Mouse (Mus musculus) left cerebral cortex, postnatal 25 days (tissue): ENCODE measurements around the gene Gdpd1. TPM values are rescaled to one million over a fixed set of nuclear protein-coding genes. Genes with fewer than 3 reads are reported as not detected.

ENCODE experiments used
- DNase-seq, 2 experiments: peaks; one replicate each; pipeline ENCODE4 v3.0.0; 2022; ENCODE audit warnings: low spot score in 2 of 2, mixed read lengths in 1 of 2
- intact Hi-C: fragments of 180-260 bp; cut with DNase I; formaldehyde crosslinking; loops from one replicate; pipeline ENCODE4 v1.15.1; 2025
- microRNA-seq, 2 experiments: library from miRNA; unstranded; fragments of <30 nt; microRNA quantifications; one replicate each; pipeline ENCODE4 v1.2.0; 2022
- total RNA-seq, 2 experiments: library from RNA; stranded (reverse); gene quantifications; 2 replicates each; pipeline ENCODE4 v1.2.3; 2021

Gene Gdpd1
- total RNA-seq, 2 experiments from 2014 or later, result 41.3 to 46.1 TPM

DNA sequence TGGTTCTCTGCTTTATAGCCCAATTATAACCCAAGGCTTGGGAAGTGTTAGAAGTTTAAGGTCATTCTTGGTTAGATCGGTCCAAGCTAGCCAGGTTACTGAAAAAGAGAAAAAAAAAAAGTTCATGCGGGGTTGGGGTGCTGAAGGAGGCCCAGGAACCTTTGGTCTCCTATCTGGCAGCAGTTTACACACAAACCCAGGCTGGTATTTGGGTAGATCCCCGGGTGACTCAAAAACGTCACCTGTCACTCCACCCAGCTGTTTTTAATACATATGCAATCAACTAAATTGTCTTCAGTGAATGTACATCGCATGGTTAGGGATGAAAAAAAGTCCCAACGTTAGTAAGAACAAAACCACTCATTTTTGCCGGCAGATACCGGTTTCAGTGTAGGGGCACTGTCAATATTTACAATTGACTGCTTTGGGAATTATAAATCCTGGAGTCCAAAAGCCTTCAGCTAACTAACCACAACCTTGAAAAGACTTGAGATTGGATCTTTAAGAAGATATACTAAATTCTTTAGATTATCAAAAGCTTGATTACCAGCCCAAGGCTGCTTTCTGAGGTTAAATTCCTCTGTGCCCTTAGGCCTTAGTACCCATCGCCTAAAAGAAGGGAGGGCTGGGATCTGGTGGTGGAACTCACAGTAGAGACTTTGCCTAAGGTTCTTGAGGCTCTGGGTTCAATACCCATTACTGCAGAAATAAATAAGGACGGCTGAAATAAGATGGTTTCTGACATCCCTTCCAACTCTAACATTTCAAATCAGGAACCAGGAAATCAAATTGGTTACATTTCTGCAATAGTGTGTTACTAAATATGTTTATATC, 78.9 kb downstream of the Gdpd1 start:
- intact Hi-C loops, result loop anchor here (2.0 to 10.0 kb wide), 6 partner anchors 38 to 238 kb away; partner anchors contain the start of genes Cltc and Dhx40
- no peak for DNase-seq

DNA sequence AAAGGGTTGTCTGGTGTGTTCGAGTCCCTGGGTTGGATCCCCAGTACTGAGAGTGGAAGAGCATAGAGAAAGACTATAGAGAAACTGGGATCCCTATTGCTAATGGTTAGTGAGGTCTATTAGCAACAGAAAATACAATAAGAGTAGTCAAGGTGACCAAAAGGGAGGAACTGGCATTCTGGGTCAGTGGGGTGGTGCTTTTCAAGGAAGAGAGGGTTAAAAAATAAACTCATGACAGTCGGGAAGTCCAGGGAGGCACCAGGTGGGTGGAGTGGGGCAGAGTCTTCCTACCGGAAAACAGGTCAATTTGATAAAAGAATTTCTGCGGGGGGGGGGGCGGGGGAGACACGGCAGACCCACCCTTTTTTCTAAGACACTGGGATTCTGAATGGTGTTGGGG, 79.5 kb downstream of the Gdpd1 start:
- intact Hi-C loops, result loop anchor here (2.0 to 10.0 kb wide), 6 partner anchors 37 to 238 kb away; partner anchors contain the start of genes Cltc and Dhx40
- no peak for DNase-seq

DNA sequence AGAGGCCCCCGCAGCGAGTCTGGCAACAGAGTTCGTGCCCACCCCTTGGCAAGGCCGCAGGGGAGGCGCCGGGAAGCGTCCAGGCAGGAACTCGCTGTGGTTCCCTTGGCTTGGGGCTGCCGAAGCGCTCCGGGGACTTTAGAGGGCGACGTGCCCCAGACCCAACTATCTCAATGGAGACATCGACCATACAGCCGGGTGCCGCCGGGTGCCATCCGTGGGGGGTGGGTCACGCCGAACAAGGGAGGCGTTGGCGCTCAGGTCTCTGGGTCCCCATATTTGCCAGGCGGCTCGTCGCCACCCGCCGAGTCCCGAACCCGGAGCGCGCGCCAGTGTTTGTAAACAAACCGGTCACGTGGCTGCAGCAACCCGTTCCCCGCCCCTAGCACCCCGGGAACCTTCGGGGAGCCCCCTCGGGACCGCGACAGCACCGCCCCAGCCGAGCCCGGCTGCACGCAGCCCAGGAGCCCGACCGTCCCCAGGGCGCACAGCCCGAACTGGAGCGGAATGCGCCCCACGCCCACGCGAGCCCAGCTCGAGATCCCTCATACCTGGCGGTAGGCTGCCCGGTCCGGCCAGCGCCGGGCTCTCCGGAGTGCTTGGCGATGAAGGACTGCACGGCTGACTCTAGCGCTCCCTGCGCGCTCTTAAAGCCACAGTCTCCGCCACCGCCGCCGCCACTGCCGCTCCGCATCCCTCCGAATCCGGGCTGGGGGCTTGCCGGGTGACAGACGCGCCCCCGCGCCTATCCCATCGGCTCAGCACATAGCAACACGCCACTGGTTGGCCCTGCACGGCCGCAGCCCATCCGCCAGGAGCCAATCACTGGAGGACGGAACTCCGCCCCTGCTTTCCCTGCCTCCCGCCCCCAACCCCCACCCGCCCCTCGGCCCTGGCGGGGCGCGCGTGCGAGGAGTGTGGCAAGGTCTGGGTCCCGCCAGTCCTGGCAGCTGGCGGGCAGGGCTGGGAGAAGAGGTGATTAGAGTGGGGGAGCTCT, 80.5 kb downstream of the Gdpd1 start, which contains the start of gene Ypel2:
TSS of gene Ypel2 (minus strand) at position 667 of the 997 bp plus-strand sequence.
- DNase-seq, result peak; percentile 98 to 99
- intact Hi-C loops, result loop anchor here (2.0 to 10.0 kb wide), 7 partner anchors 36 to 237 kb away; partner anchors contain the start of genes Cltc and Dhx40

DNA sequence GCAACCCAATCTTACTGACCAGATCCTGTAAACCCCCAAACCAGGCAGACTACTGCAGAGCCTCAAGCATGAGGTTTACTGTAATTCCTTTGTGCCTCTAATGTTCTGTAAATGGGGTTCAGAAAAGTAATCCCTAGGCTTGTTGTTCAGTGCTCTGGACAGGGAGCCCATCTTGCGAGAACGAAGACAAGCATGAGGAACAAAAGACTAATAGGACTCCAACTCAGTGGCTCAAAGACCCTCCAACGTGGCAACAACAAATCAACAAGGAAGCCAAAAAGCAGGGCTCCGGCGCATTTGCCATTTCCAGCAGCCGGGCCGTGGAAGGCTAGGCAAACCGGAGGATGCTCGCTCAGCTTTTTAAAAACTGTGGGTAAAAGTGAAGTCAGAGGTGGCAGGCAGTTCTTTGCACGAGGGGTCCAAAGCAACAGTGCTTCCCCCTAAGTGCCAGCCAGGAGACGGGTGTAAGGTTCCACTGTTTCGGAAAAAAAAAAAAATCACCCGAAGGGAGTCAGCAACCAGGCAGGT, 81.3 kb downstream of the Gdpd1 start:
- no peak for DNase-seq
- intact Hi-C loops, result loop anchor here (2.0 to 10.0 kb wide), 6 partner anchors 35 to 185 kb away; partner anchors contain the start of gene Dhx40

DNA sequence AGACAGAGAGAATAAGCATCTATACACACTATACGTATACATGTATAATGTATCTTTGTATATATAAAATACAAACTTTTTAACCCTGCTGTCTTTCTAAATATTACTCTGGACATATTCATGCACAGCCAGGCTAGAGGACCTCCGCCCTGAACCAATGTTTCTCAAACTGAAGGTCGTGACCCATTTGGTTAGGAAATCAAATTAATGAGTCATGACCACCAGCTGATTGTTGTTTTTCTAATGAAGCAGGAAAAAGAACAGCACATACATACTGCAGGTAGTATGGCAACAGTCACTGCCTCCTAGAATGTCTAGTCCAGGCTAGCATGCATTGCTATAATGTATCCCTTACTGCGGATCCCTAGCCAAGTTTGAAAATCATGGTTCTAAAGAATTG, 82.6 kb downstream of the Gdpd1 start:
- intact Hi-C loops, result loop anchor here (5.0 to 10.0 kb wide), 5 partner anchors 34 to 184 kb away; partner anchors contain the start of gene Dhx40
- no peak for DNase-seq

DNA sequence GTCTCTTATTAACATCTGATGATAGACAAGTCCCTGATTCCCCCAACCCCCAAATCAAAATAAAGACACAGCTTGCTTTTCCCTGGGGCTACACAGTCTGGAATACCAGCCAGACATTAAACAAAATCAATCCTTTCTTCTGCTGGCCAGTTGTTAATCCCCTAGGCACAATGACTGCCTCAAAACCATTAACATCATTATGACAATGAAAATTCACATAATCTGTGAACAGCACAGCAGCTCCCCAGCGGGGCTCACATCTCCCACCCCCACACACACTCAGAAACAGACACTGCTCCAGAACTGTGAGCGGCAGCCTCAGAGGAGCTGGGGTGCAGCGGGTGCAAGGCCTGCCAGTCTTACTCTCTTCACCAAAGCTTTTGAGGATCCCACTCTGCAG, 83.6 kb downstream of the Gdpd1 start:
- DNase-seq, result no peak
- intact Hi-C loops, result loop anchor here (5.0 to 10.0 kb wide), 5 partner anchors 33 to 183 kb away; partner anchors contain the start of gene Dhx40

DNA sequence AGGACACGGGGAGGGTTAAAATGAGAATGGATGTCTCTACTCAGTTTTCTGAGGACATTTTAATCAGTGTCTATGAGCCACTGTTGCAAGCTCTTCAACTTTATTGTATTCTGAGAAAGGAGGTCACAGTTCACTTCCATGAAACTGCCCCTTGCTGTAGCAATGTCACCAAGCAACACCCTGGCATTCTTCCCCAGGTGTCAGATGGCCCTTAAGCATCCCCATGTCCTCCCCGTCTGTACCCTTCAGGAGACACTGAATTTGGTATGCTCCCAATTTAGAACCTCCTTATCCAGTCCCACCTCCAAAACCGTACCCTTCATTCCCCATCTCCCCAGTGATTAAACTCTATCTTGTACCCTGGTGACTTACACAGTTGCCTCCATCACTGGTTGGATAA, 88.9 kb downstream of the Gdpd1 start:
- no peak for DNase-seq
- intact Hi-C loops, result no loop called here

Small RNA genes within 50 kb of the gene (microRNA-seq; reads per million reads assigned to microRNA genes)
- 122 to 781 reads per million in 2 experiments for gene Mir301

Other genes starting within 250 kb of the Gdpd1 start
- 10 to 100 TPM; 49.8 to 61.2 TPM for gene Ypel2, start 80.4 kb downstream of the Gdpd1 start, total RNA-seq
- gene Smg8, start 12.7 kb upstream of the Gdpd1 start, total RNA-seq, result 10 to 100 TPM; 16.6 to 16.9 TPM
- gene Prr11, start 34.6 kb upstream of the Gdpd1 start, total RNA-seq, result under 1 TPM; 0.32 to 0.34 TPM
- gene Ska2, start 35.2 kb upstream of the Gdpd1 start, total RNA-seq, result 10 to 100 TPM; 11.2 to 12.3 TPM
- 100 to 1,000 TPM; 233 to 239 TPM for gene Trim37, start 53.0 kb upstream of the Gdpd1 start, total RNA-seq